Mouse (Mus musculus) hindbrain, embryonic 13.5 days (tissue): ENCODE measurements around the gene Olfr763. TPM values are rescaled to one million over a fixed set of nuclear protein-coding genes. Genes with fewer than 3 reads are reported as not detected.
A peak's percentile ranks its signal among the peaks of the same experiment; 100 is the strongest.
"Not testable (repeated sequence)": the region's sequence is repeated elsewhere in the genome, so short reads cannot be mapped to it uniquely, and the experiment has no call there.

Source experiments
- ATAC-seq: fragments of 200-750 bp; cut with Nextera tagmentation; 2 replicates; pipeline ENCODE4 v1.8.0; 2017; ENCODE audit warnings: moderate TSS enrichment; ENCODE audit not compliant: low FRiP score
- H3K27ac ChIP-seq: fragments of 300-500 bp; sonication (generic); 2 replicates; pipeline ENCODE4 v1.5.1; 2015; ENCODE audit warnings: inconsistent platforms, mild to moderate bottlenecking, moderate library complexity
- H3K27me3 ChIP-seq: fragments of 300-500 bp; sonication (generic); 2 replicates; pipeline ENCODE4 v1.6.1; 2015; ENCODE audit warnings: mild to moderate bottlenecking, inconsistent platforms
- H3K36me3 ChIP-seq: fragments of 300-500 bp; sonication (generic); 2 replicates; pipeline ENCODE4 v1.6.1; 2015; ENCODE audit warnings: mild to moderate bottlenecking, inconsistent platforms
- H3K4me1 ChIP-seq: fragments of 300-500 bp; sonication (generic); replicated peaks from 2 replicates; pipeline ENCODE4 v1.6.1; 2015; ENCODE audit warnings: inconsistent platforms
- H3K4me2 ChIP-seq: fragments of 300-500 bp; sonication (generic); 2 replicates; pipeline ENCODE4 v1.6.1; 2015; ENCODE audit warnings: inconsistent platforms, mild to moderate bottlenecking, moderate library complexity
- H3K4me3 ChIP-seq: fragments of 300-500 bp; sonication (generic); 2 replicates; pipeline ENCODE4 v1.5.1; 2015; ENCODE audit warnings: mild to moderate bottlenecking, inconsistent platforms
- H3K9ac ChIP-seq: fragments of 300-500 bp; sonication (generic); 2 replicates; pipeline ENCODE4 v1.6.1; 2015; ENCODE audit warnings: mild to moderate bottlenecking, inconsistent platforms
- H3K9me3 ChIP-seq: fragments of 300-500 bp; sonication (generic); 2 replicates; pipeline ENCODE4 v1.6.1; 2016; ENCODE audit warnings: inconsistent platforms
- WGBS: fragments of 180-500 bp; shearing (Covaris S2); methylation state at CpG from one replicate; pipeline ENCODE4 v1.1.7; 2015; 5-methylcytosine and 5-hydroxymethylcytosine counted together
- polyA plus RNA-seq: library from polyadenylated mRNA; unstranded; fragments of >200 nt; fragmentation: Nextera tagmentation; extraction: Ambion mirVana; gene quantifications from 2 replicates; pipeline ENCODE4 v1.2.1, GENCODE M21; 2015

Gene Olfr763
- polyA plus RNA-seq, 1 experiment from 2014 or later = not detected

- Histone ChIP-seq H3K4me3 (no peak overlapping the region), H3K4me1 (no peaks in the 10 kb centered on the region), H3K4me2 (no peak overlapping the region), H3K27me3 (no peaks in the 10 kb centered on the region), H3K9me3 (no peaks in the 10 kb centered on the region), H3K27ac (no peak overlapping the region), H3K9ac (no peak overlapping the region), H3K36me3 (no peaks in the 10 kb centered on the region)
- 100% methylated on average over 1 of the region's 1 CpGs for WGBS
- ATAC-seq = 0 out of 2 replicates have a peak, but pooled peaks have one; percentile 28
Measured at GRCm38 (mm10) chr10:128995796-128996195, 14.8 kb upstream of the Olfr763 start.

- no peaks in the 10 kb centered on the region for H3K4me1 ChIP-seq
- no peaks in the 10 kb centered on the region for H3K9me3 ChIP-seq
- peak; percentile 54 for ATAC-seq
- no peaks in the 10 kb centered on the region for H3K27me3 ChIP-seq
- no peak overlapping the region for H3K27ac ChIP-seq
- WGBS = 76% methylated on average over 4 of the region's 4 CpGs
- H3K4me2 ChIP-seq = no peak overlapping the region
- H3K36me3 ChIP-seq = no peaks in the 10 kb centered on the region
- no peak overlapping the region for H3K9ac ChIP-seq
- no peak overlapping the region for H3K4me3 ChIP-seq
Measured at GRCm38 (mm10) chr10:128996523-128997040, 14.0 kb upstream of the Olfr763 start.

GRCm38 (mm10) chr10:129004032-129004920 lies 6.3 kb upstream of the Olfr763 start:
- Histone ChIP-seq H3K36me3 (no peaks in the 10 kb centered on the region), H3K9me3 (no peaks in the 10 kb centered on the region), H3K27ac (no peak overlapping the region), H3K4me3 (no peak overlapping the region), H3K4me1 (no peaks in the 10 kb centered on the region), H3K9ac (no peak overlapping the region), H3K4me2 (no peak overlapping the region), H3K27me3 (no peaks in the 10 kb centered on the region)
- 87% methylated on average over 14 of the region's 14 CpGs for WGBS
- no peak for ATAC-seq

- ATAC-seq, H3K4me2 ChIP-seq, H3K9ac ChIP-seq, H3K4me3 ChIP-seq, H3K27ac ChIP-seq, H3K9me3 ChIP-seq, H3K36me3 ChIP-seq, H3K4me1 ChIP-seq, H3K27me3 ChIP-seq: not testable (repeated sequence)
- 57% methylated on average over 2 of the region's 5 CpGs for WGBS
Measured at GRCm38 (mm10) chr10:129011511-129011910, 920 bp downstream of the Olfr763 start.

- Histone ChIP-seq H3K4me3 (no peak overlapping the region), H3K27ac (no peak overlapping the region), H3K4me1 (no peaks in the 10 kb centered on the region), H3K4me2 (no peak overlapping the region), H3K9me3 (no peaks in the 10 kb centered on the region), H3K27me3 (no peaks in the 10 kb centered on the region), H3K9ac (no peak overlapping the region), H3K36me3 (no peaks in the 10 kb centered on the region)
- no peak for ATAC-seq
Measured at GRCm38 (mm10) chr10:129014477-129014876, 3.9 kb downstream of the Olfr763 start.

- H3K4me3 ChIP-seq = no peak overlapping the region
- no peak overlapping the region for H3K27ac ChIP-seq
- H3K9me3 ChIP-seq = no peaks in the 10 kb centered on the region
- H3K4me1 ChIP-seq = no peaks in the 10 kb centered on the region
- H3K9ac ChIP-seq = no peak overlapping the region
- no peak for ATAC-seq
- no peaks in the 10 kb centered on the region for H3K36me3 ChIP-seq
- H3K27me3 ChIP-seq = no peaks in the 10 kb centered on the region
- no peak overlapping the region for H3K4me2 ChIP-seq
Measured at GRCm38 (mm10) chr10:129023319-129023718, 12.7 kb downstream of the Olfr763 start.

GRCm38 (mm10) chr10:129026018-129026662 lies 15.5 kb downstream of the Olfr763 start:
- Histone ChIP-seq H3K9me3 (no peaks in the 10 kb centered on the region), H3K36me3 (no peaks in the 10 kb centered on the region), H3K4me3 (no peak overlapping the region), H3K4me2 (no peak overlapping the region), H3K27ac (no peak overlapping the region), H3K4me1 (no peaks in the 10 kb centered on the region), H3K9ac (no peak overlapping the region), H3K27me3 (no peaks in the 10 kb centered on the region)
- peak; percentile 80 for ATAC-seq
- WGBS = 63% methylated on average over 3 of the region's 3 CpGs

- no peak for ATAC-seq
- Histone ChIP-seq H3K4me3 (no peak overlapping the region), H3K4me2 (no peak overlapping the region), H3K27me3 (no peaks in the 10 kb centered on the region), H3K36me3 (no peaks in the 10 kb centered on the region), H3K4me1 (no peaks in the 10 kb centered on the region), H3K9me3 (no peaks in the 10 kb centered on the region), H3K27ac (no peak overlapping the region), H3K9ac (no peak overlapping the region)
- 85% methylated on average over 2 of the region's 2 CpGs for WGBS
Measured at GRCm38 (mm10) chr10:129028343-129028742, 17.8 kb downstream of the Olfr763 start.

GRCm38 (mm10) chr10:129039796-129040195 lies 29.2 kb downstream of the Olfr763 start, which contains the start of gene Olfr764-ps1:
TSS of gene Olfr764-ps1 (minus strand) at chr10:129039896.
- no peak for ATAC-seq

GRCm38 (mm10) chr10:129049898-129050297 lies 39.3 kb downstream of the Olfr763 start, which contains the start of gene Olfr765:
TSS of gene Olfr765 (minus strand) at chr10:129049998.
- not testable (repeated sequence) for ATAC-seq, H3K9me3 ChIP-seq, H3K27ac ChIP-seq, H3K36me3 ChIP-seq, H3K27me3 ChIP-seq, H3K9ac ChIP-seq, H3K4me1 ChIP-seq, H3K4me3 ChIP-seq, H3K4me2 ChIP-seq

More at GRCm38 (mm10) chr10:129039796-129040195, 29.2 kb downstream of the Olfr763 start, which contains the start of gene Olfr764-ps1:
- H3K27me3 ChIP-seq = no peaks in the 10 kb centered on the region
- H3K36me3 ChIP-seq = no peaks in the 10 kb centered on the region
- H3K9ac ChIP-seq = no peak within 1 kb of the TSS
- 89% methylated on average over 3 of the region's 3 CpGs for WGBS
- no peaks in the 10 kb centered on the region for H3K9me3 ChIP-seq
- H3K4me2 ChIP-seq = no peak within 1 kb of the TSS
- no peak within 1 kb of the TSS for H3K27ac ChIP-seq
- no peak within 1 kb of the TSS for H3K4me3 ChIP-seq
- no peaks in the 10 kb centered on the region for H3K4me1 ChIP-seq
